Mouse (Mus musculus): ENCODE data around the gene Rps6ka2. TPM values are rescaled to one million over a fixed set of nuclear protein-coding genes. Genes with fewer than 3 reads are reported as not detected.

The Rps6ka2 gene
- polyA plus RNA-seq, 2 experiments: 12.1 to 13.8 TPM

- no peak for ATAC-seq (ENCODE audit: low FRiP score, low read depth)
- Histone ChIP-seq H3K27ac (replicated peaks; ENCODE audit: low read depth, low read length) (no peak overlapping the region), H3K4me1 (ENCODE audit: control insufficient read depth, insufficient read depth, low read length) (no peaks in the 10 kb centered on the region), H3K4me2 (replicated peaks; ENCODE audit: low read depth, low read length, severe bottlenecking) (no peak overlapping the region), H3K27me3 (ENCODE audit: control insufficient read depth, insufficient read depth, low read length) (no peaks in the 10 kb centered on the region), H3K4me3 (replicated peaks; ENCODE audit: low read length) (no peak overlapping the region), H3K9ac (ENCODE audit: low read depth, low read length, severe bottlenecking) (no peak overlapping the region), H3K36me3 (ENCODE audit: control insufficient read depth, insufficient read depth, low read length) (no peaks in the 10 kb centered on the region), H3K9me3 (ENCODE audit: control insufficient read depth, low read length) (no peaks in the 10 kb centered on the region)
- no peak for DNase-seq (ENCODE audit: low spot score)
- 73% methylated on average over 4 of the region's 4 CpGs for WGBS
- TF ChIP-seq POLR2A (IDR thresholded peaks at IDR 0.05; ENCODE audit: borderline replicate concordance, extremely low read depth, insufficient read depth, insufficient read length): no peak
Observed at GRCm38 (mm10) chr17:7238766-7239165, 68.9 kb downstream of the Rps6ka2 start.

- ATAC-seq (ENCODE audit: low FRiP score, low read depth) (no peak), DNase-seq (ENCODE audit: low spot score) (no peak)
- no peaks in the 10 kb centered on the region for H3K36me3 ChIP-seq (ENCODE audit: control insufficient read depth, insufficient read depth, low read length)
- no peak overlapping the region for H3K4me2 ChIP-seq (replicated peaks; ENCODE audit: low read depth, low read length, severe bottlenecking)
- WGBS: 74% methylated on average over 4 of the region's 4 CpGs
- H3K27ac ChIP-seq (replicated peaks; ENCODE audit: low read depth, low read length): no peak overlapping the region
- no peak for TF ChIP-seq POLR2A (IDR thresholded peaks at IDR 0.05; ENCODE audit: borderline replicate concordance, extremely low read depth, insufficient read depth, insufficient read length)
- no peaks in the 10 kb centered on the region for H3K9me3 ChIP-seq (ENCODE audit: control insufficient read depth, low read length)
- H3K4me1 ChIP-seq (ENCODE audit: control insufficient read depth, insufficient read depth, low read length): no peaks in the 10 kb centered on the region
- no peak overlapping the region for H3K4me3 ChIP-seq (replicated peaks; ENCODE audit: low read length)
- H3K27me3 ChIP-seq (ENCODE audit: control insufficient read depth, insufficient read depth, low read length): no peaks in the 10 kb centered on the region
- no peak overlapping the region for H3K9ac ChIP-seq (ENCODE audit: low read depth, low read length, severe bottlenecking)
Observed at GRCm38 (mm10) chr17:7240526-7240925, 70.6 kb downstream of the Rps6ka2 start.

GRCm38 (mm10) chr17:7245078-7245477 lies 75.2 kb downstream of the Rps6ka2 start:
- Histone ChIP-seq H3K27ac (replicated peaks; ENCODE audit: low read depth, low read length) (no peak overlapping the region), H3K4me2 (replicated peaks; ENCODE audit: low read depth, low read length, severe bottlenecking) (no peak overlapping the region), H3K36me3 (ENCODE audit: control insufficient read depth, insufficient read depth, low read length) (no peaks in the 10 kb centered on the region), H3K9ac (ENCODE audit: low read depth, low read length, severe bottlenecking) (no peak overlapping the region), H3K27me3 (ENCODE audit: control insufficient read depth, insufficient read depth, low read length) (no peaks in the 10 kb centered on the region), H3K9me3 (ENCODE audit: control insufficient read depth, low read length) (no peaks in the 10 kb centered on the region), H3K4me1 (ENCODE audit: control insufficient read depth, insufficient read depth, low read length) (no peaks in the 10 kb centered on the region), H3K4me3 (replicated peaks; ENCODE audit: low read length) (no peak overlapping the region)
- WGBS: 87% methylated on average over 6 of the region's 6 CpGs
- no peak for DNase-seq (ENCODE audit: low spot score)
- TF ChIP-seq POLR2A (IDR thresholded peaks at IDR 0.05; ENCODE audit: borderline replicate concordance, extremely low read depth, insufficient read depth, insufficient read length): no peak
- ATAC-seq (ENCODE audit: low FRiP score, low read depth): no peak

- H3K9me3 ChIP-seq (ENCODE audit: control insufficient read depth, low read length): no peaks in the 10 kb centered on the region
- TF ChIP-seq POLR2A (IDR thresholded peaks at IDR 0.05; ENCODE audit: borderline replicate concordance, extremely low read depth, insufficient read depth, insufficient read length): no peak
- H3K9ac ChIP-seq (ENCODE audit: low read depth, low read length, severe bottlenecking): no peak overlapping the region
- H3K27me3 ChIP-seq (ENCODE audit: control insufficient read depth, insufficient read depth, low read length): no peaks in the 10 kb centered on the region
- ATAC-seq (ENCODE audit: low FRiP score, low read depth): no peak
- no peaks in the 10 kb centered on the region for H3K4me1 ChIP-seq (ENCODE audit: control insufficient read depth, insufficient read depth, low read length)
- WGBS: 84% methylated on average over 6 of the region's 6 CpGs
- H3K27ac ChIP-seq (replicated peaks; ENCODE audit: low read depth, low read length): no peak overlapping the region
- no peak overlapping the region for H3K4me2 ChIP-seq (replicated peaks; ENCODE audit: low read depth, low read length, severe bottlenecking)
- no peak overlapping the region for H3K4me3 ChIP-seq (replicated peaks; ENCODE audit: low read length)
- no peak for DNase-seq (ENCODE audit: low spot score)
- no peaks in the 10 kb centered on the region for H3K36me3 ChIP-seq (ENCODE audit: control insufficient read depth, insufficient read depth, low read length)
Observed at GRCm38 (mm10) chr17:7246893-7247556, 77.1 kb downstream of the Rps6ka2 start.

GRCm38 (mm10) chr17:7250373-7250772 lies 80.5 kb downstream of the Rps6ka2 start:
- ATAC-seq (ENCODE audit: low FRiP score, low read depth) (no peak), DNase-seq (ENCODE audit: low spot score) (no peak)
- Histone ChIP-seq H3K27ac (replicated peaks; ENCODE audit: low read depth, low read length) (no peak overlapping the region), H3K9ac (ENCODE audit: low read depth, low read length, severe bottlenecking) (no peak overlapping the region), H3K4me1 (ENCODE audit: control insufficient read depth, insufficient read depth, low read length) (no peaks in the 10 kb centered on the region), H3K4me2 (replicated peaks; ENCODE audit: low read depth, low read length, severe bottlenecking) (no peak overlapping the region), H3K36me3 (ENCODE audit: control insufficient read depth, insufficient read depth, low read length) (no peaks in the 10 kb centered on the region), H3K9me3 (ENCODE audit: control insufficient read depth, low read length) (no peaks in the 10 kb centered on the region), H3K27me3 (ENCODE audit: control insufficient read depth, insufficient read depth, low read length) (no peaks in the 10 kb centered on the region), H3K4me3 (replicated peaks; ENCODE audit: low read length) (no peak overlapping the region)
- 64% methylated on average over 4 of the region's 4 CpGs for WGBS
- no peak for TF ChIP-seq POLR2A (IDR thresholded peaks at IDR 0.05; ENCODE audit: borderline replicate concordance, extremely low read depth, insufficient read depth, insufficient read length)
